In the genomic region with DNA sequence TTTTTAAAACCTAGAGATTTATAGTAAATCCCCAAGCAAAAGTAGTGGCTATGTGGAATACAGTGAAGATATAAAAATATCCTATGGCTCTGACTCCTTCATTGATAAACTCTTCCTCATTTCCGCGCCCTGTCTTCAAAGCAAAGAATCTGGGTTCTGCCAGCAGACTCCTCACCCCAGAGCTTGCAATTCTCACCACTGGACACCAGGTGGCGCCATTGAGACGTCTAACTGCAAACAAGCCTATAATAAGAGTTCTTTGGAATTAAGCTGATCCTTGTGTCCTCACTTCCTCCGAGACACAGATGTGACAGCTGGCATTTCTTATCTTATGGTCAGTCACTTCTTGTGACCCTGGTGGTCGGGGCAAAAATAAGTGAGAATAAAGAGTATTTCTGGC, we compare ENCODE assay signal across 8 mouse cellular contexts.
DNase-seq lines count a peak whose midpoint lies in the region; TF ChIP-seq lines count a peak whose summit lies in the region.
"Had no signal": no experiment of that assay in that cellular context is flagged by ENCODE, and none has a peak within 500 bp of the region (broad histone marks: within the 10 kb centered on the region; RNA-seq: fewer than 3 reads in every experiment).

No protein-coding gene starts in this region.

- WGBS in small intestine, adult 2 months, result 17% methylated on average over 6 of the region's 6 CpGs

- peak; percentile 91 for TF ChIP-seq CTCF in E14TG2a.4 (conservative IDR thresholded peaks at IDR 0.05; ENCODE audit: low read length)
- peak; percentile 96 for TF ChIP-seq CTCF in layer of hippocampus, adult 2 months (conservative IDR thresholded peaks at IDR 0.05)
- peak; percentile 74; the same call in 1 of the 2 replicates for TF ChIP-seq CTCF in small intestine, adult 2 months (IDR thresholded peaks at IDR 0.05; ENCODE audit: extremely low read depth, insufficient read length, insufficient replicate concordance, low read depth, low read length)

- H3K36me3 ChIP-seq in E14TG2a.4 (ENCODE audit: insufficient read depth, low read length), result no peaks in the 10 kb centered on the region
- H3K36me3 ChIP-seq in small intestine, adult 2 months (ENCODE audit: control insufficient read depth, insufficient read depth, low read length), result no peaks in the 10 kb centered on the region
- H3K36me3 ChIP-seq: midbrain, embryonic 12.5 days had no signal

- H3K4me1 ChIP-seq in E14TG2a.4 (replicated peaks; ENCODE audit: low read depth, low read length), result no peaks in the 10 kb centered on the region
- H3K4me1 ChIP-seq in small intestine, adult 2 months (ENCODE audit: control insufficient read depth, insufficient read depth, insufficient read length, low read length), result no peaks in the 10 kb centered on the region
- H3K4me1 ChIP-seq: midbrain, embryonic 12.5 days had no signal

- TF ChIP-seq POLR2A in small intestine, adult 2 months (IDR thresholded peaks at IDR 0.05; ENCODE audit: low read depth, low read length), result no peak

- H3K4me3 ChIP-seq in E14TG2a.4 (replicated peaks; ENCODE audit: low read length), result no peak overlapping the region
- no peak overlapping the region for H3K4me3 ChIP-seq in layer of hippocampus, adult 2 months
- H3K4me3 ChIP-seq in small intestine, adult 2 months (ENCODE audit: low read depth, low read length), result no peak overlapping the region
- H3K4me3 ChIP-seq: midbrain, embryonic 12.5 days had no signal

- H3K27ac ChIP-seq in layer of hippocampus, adult 2 months, result no peak overlapping the region
- H3K27ac ChIP-seq in small intestine, adult 2 months (ENCODE audit: insufficient read depth, low read depth, low read length), result no peak overlapping the region
- H3K27ac ChIP-seq: midbrain, embryonic 12.5 days had no signal

- peak; percentile 50 for DNase-seq in T-cell, adult 2 months (ENCODE audit: low spot score)
- peak; percentile 84 to 85 for DNase-seq in cerebellum, postnatal 14 days
- DNase-seq in gastrocnemius, adult 8-10 months (ENCODE audit: low spot score in 2 of 2), result peak; percentile 18 to 27
- peak; percentile 71 to 85 for DNase-seq in layer of hippocampus, adult 2 months (ENCODE audit: low spot score in 2 of 2)
- DNase-seq in lung, postnatal 14 days, result peak; percentile 72

- peaks cover 6% of the 10 kb centered on the region for H3K27me3 ChIP-seq in E14TG2a.4 (ENCODE audit: insufficient read depth, low read length)
- H3K27me3 ChIP-seq in small intestine, adult 2 months (ENCODE audit: control insufficient read depth, insufficient read depth, low read length), result no peaks in the 10 kb centered on the region
- H3K27me3 ChIP-seq: midbrain, embryonic 12.5 days had no signal

- peaks cover 10% of the 10 kb centered on the region for H3K9me3 ChIP-seq in E14TG2a.4 (ENCODE audit: low read length)
- H3K9me3 ChIP-seq: midbrain, embryonic 12.5 days had no signal

Comparison
In these comparisons a context has a peak if more than half of its experiments do, and no peak if none do; other contexts are left out.
1. DNase-seq: peak in every context shown above with its lines; median percentile 84 in cerebellum, postnatal 14 days; 78 in layer of hippocampus, adult 2 months; 72 in lung, postnatal 14 days; 50 in T-cell, adult 2 months; 22 in gastrocnemius, adult 8-10 months.